Mouse (Mus musculus) kidney, postnatal 36 days (tissue): ENCODE results near the gene Tmprss11f.

Source experiments
- DNase-seq, 2 experiments: peaks; one replicate each; pipeline ENCODE4 v3.0.0; 2021 to 2022; ENCODE audit warnings: mixed read lengths in 2 of 2

Tmprss11f gene

GRCm38 (mm10) chr5:86632324-86632723 is at the start of gene Tmprss11f:
Gene Tmprss11f (minus strand): TSS chr5:86632424.
- no peak for DNase-seq

DNA sequence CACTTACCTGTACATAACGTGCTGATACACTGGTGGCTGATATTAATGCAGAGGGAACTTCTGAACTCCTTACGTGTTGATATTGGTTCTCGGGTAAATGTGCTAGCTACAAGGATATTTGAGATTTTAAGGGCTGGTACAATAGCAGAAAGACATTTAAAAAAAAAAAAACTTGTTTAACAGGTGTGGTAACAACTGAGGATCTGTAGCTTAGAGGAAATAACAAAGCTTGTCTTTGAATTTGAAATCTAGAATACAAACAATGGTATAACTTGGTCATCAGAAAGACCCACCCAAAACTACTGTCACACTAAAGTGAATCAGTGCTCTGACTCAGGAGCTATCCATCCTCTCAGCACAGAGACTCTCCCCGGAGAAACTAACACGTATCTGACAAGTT is 44.0 kb upstream of the Tmprss11f start, which contains the start of gene Tmprss11b:
Tmprss11b (minus strand) TSS at position 101 of the 400 bp plus-strand sequence.
- no peak for DNase-seq

DNA sequence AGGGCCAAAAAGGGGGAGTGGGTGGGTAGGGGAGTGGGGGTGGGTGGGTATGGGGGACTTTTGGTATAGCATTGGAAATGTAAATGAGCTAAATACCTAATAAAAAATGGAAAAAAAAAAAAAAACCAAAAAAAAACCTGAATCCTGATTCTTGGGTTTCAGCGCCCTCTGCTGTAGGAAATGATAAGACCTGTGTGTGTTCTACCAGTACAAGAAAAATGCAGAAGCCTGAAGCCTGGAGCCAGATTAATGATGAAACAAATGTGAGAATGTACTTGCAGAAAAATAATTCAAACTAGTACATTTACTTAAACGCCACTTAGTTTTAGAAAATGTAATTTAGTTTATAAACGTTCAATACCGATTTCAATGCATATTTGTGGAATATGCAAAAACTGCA is 17.0 kb upstream of the Tmprss11f start:
- peak; percentile 16 to 61 for DNase-seq

DNA sequence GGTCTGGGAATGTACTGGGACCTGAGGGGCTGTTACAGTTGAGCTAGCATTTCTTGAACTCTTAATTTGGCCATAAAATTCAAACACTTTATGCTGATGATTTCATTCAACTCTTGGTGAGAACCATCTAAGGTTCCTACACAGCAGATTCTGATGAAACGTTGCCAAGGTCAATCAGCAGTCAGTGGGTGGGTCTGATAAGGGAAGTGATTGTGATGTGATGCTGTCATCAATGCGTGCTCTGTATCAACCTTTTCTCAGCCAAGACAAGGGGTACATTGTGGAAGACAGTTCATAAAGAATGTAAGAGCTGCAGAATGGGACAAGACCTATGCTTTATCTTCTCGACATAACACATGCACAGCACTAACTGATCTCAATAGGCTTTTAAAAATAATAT is 8.6 kb upstream of the Tmprss11f start:
- DNase-seq = no peak

GRCm38 (mm10) chr5:86630700-86631099 is 1.5 kb downstream of the Tmprss11f start:
- DNase-seq = no peak

- DNase-seq = no peak
Observed at GRCm38 (mm10) chr5:86621778-86622177, 10.4 kb downstream of the Tmprss11f start.

- DNase-seq = no peak
Observed at GRCm38 (mm10) chr5:86585896-86586295, 46.3 kb downstream of the Tmprss11f start.

- DNase-seq = no peak
Observed at GRCm38 (mm10) chr5:86582618-86583017, 49.6 kb downstream of the Tmprss11f start.

GRCm38 (mm10) chr5:86581998-86582397 is 50.2 kb downstream of the Tmprss11f start:
- no peak for DNase-seq

DNA sequence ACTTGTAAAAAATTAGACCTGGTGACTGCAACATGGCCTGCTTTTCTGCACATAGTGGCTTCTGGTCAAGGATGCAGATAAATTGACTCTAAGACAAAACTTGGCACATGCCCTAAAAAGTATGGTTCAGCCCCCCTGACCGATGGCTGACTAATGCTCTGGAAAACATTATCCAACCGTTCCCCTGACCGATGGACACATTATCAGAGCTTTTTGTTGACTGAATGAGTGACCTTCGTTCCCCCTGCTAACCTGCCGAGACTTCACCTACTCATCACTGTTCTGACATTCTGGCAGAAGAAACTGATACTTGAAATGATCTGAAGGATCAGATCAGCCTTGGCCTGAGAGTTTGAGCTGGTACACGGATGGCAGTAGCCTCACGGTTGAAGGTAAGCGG is 53.5 kb downstream of the Tmprss11f start:
- peak; percentile 15 to 27 for DNase-seq

- DNase-seq = no peak
Observed at GRCm38 (mm10) chr5:86546693-86547092, 85.5 kb downstream of the Tmprss11f start.

DNA sequence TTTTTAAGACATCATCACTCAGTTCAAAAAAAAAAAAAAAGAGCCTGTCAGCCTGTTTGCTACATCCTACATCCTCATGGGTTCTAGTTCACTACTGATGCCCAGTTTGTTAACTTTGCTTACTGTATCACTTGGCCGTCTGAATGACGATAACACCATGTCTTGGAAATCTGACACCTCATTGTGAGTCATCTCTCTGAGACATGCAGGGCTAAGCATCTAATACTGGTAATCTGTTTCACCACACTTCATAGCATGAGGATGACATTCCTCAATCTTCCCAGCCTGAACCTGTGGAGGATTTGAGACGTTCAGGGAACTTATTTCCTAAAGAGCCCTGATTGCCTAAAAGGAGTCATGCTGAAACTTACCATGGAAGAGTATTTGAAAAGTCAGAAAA is 91.6 kb downstream of the Tmprss11f start:
- no peak for DNase-seq

GRCm38 (mm10) chr5:86528725-86529124 is 103.5 kb downstream of the Tmprss11f start:
- no peak for DNase-seq

- DNase-seq = no peak
Observed at GRCm38 (mm10) chr5:86518500-86518899, 113.7 kb downstream of the Tmprss11f start, which contains the start of gene Tmprss11g. Gene Tmprss11g (minus strand): TSS chr5:86518600.

DNA sequence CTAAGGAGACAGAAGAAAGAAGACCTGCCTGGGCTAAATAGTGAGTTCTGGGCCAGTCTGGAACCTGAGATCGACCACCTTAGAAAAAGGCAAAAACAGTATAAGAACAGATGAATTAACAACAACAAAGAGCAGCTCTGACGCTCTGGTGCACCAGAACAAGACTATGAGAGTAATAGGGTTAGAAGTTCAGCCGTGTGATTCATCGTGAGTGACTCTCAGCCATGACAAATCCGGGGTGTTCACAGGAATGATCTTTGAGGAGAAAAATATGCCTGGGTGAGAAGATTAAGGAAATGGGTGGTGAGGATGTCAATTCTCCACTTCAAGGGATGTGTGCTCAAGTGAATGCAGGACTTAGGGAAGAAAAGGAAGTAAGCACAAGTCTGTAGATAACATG is 120.7 kb downstream of the Tmprss11f start:
- DNase-seq = no peak

DNA sequence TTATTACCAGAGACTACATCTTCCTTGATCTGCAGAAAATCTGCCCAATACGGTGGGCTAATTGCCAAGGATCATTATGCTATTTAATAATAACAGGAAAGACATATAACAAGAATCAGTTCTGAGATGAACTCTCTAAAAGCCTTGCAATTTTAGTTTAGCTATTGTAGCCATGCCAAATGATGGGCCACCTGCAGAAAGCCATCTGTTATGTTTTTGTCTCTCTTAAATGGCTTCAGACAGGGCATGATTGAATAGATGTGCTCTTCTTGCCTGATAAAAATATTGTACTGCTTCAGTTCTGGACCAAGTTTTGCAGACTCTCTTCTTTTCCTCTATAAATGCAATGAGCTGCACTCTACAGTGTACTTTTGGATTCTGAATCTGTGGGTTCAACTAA is 138.8 kb downstream of the Tmprss11f start:
- DNase-seq = no peak

- DNase-seq = peak in 1 of 2 experiments; percentile 2
Observed at GRCm38 (mm10) chr5:86482562-86482961, 149.7 kb downstream of the Tmprss11f start.

- no peak for DNase-seq
Observed at GRCm38 (mm10) chr5:86482031-86482430, 150.2 kb downstream of the Tmprss11f start.

DNA sequence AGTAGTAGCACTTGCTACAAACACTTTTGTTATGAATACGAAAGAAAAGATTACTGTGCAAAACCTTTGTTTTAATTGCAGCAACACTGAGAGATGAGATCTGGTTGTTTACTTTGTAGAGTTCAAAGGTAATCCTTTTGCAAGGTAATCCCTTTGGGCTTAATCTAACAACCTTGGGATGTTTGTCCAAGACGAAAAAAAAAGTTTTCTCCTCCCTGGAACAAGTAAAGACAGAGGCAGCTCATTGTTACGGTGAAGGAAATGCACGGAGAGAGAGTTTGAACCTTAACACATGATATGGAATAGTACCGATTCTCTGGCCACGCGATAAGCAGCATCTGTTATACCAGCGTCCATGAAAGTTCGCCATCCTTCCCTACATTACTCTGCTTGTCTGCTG is 158.4 kb downstream of the Tmprss11f start:
- no peak for DNase-seq
